Mouse (Mus musculus): ENCODE results near the gene Lce1j.
"Not testable (repeated sequence)": the region's sequence is repeated elsewhere in the genome, so short reads cannot be mapped to it uniquely, and the experiment has no call there.

Gene Lce1j

DNA sequence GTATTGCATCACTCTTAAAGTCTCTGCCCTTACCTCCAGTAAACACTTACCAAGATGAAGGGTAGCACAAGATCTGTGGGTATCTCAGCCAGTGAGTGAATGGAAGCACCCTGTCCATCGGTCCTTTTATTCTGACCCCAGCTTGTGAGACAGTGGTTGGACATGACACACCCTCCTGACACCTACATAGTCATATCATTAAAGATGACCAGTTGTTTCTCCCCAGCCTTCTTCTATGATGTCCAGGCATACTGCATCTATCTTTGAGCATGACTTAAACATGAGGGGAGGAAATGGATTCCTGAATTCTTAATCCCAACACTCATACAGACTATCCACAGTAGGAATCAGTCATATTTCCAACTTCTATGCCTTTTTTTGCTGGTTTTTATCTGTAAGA is at the start of gene Lce1j:
Lce1j (minus strand) TSS at position 101 of the 400 bp plus-strand sequence.
- DNase-seq = no peak

DNA sequence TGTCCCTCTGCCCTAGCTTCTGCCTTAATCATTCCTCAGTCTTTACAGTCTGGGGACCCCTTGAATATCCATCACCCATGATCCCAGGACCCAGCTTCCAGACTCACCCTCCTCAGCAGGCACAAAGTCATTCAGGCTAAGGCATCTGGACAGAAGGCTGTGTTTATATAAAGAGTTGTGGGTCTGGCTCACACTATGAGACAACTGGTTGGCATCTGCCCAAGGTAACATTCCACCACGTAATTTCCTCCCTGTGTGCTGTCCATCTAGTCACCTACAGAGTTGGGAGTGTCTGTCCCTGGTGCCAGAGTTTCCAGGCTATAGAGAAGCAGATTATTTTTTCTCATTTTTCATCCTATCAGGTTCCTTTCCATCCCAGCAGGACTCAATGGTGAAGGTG is 36.8 kb upstream of the Lce1j start, which contains the start of gene Kprp:
Kprp (minus strand) TSS at position 140 of the 400 bp plus-strand sequence.
- no peak for DNase-seq

- no peak for DNase-seq
Measured at GRCm38 (mm10) chr3:92825808-92826207, 35.5 kb upstream of the Lce1j start.

GRCm38 (mm10) chr3:92816036-92816435 is 25.7 kb upstream of the Lce1j start:
- not testable (repeated sequence) for DNase-seq

DNA sequence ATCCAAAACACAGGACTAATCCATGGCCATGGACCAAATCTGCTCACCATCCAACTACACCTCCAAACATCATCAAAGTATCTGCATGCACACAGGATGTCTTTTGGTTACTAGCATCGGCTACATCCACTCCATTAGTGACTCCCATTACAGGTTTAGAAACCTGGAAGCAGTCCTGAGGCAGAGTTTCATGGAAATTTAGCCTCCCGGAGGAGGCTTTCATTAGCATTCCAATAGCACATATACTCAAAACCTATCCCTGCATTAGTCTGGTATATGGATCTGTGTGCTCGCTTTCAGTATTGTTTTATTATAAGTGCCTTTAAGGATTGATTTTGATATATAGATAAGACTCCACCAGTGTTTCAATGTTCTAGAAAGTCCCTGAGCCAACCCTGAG is 25.3 kb upstream of the Lce1j start:
- no peak for DNase-seq

DNA sequence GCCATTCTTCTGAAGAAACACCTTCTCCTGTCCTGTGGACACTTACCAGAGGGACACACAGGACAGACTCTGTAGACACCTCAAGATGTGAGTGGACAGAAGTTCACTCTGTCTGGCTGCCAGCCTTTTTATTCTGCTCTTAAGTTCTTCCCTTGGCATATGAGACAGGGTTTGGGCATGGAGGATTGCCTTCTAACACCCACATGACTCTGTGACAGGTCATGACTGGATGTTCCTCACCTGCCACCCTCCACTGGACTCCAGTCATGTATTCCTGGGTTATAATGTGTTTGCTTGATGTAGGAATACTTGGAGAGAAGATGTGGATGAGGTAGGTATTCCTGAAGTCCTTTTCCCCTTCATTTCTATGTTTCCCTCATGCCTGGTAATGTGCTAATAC is 17.5 kb upstream of the Lce1j start, which contains the start of gene Lce1k:
Lce1k (minus strand) TSS at position 101 of the 400 bp plus-strand sequence.
- DNase-seq = no peak

- DNase-seq = no peak
Measured at GRCm38 (mm10) chr3:92778799-92779198, 11.5 kb downstream of the Lce1j start, which contains the start of gene Lce1i. Gene Lce1i (minus strand): TSS chr3:92778899.

GRCm38 (mm10) chr3:92771573-92771972 is 18.7 kb downstream of the Lce1j start:
- DNase-seq = no peak

DNA sequence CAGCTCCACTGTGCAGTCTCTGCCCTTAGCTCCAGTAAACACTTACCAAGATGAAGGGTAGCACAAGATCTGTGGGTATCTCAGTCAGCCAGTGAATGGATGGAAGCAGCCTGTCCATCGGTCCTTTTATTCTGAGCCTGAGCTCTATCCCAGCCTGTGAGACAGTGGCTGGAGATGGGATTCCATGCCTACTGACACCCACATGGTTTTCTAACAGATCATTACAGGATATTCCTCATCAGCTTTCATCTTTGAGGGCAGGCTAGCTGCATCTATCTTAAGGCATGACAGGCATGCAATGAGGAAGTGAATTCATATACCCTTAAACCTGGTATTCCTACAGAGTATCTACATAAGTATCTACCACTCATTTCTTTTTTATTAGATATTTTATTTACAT is 25.3 kb downstream of the Lce1j start, which contains the start of gene Lce1h:
Lce1h (minus strand) TSS at position 101 of the 400 bp plus-strand sequence.
- no peak for DNase-seq

DNA sequence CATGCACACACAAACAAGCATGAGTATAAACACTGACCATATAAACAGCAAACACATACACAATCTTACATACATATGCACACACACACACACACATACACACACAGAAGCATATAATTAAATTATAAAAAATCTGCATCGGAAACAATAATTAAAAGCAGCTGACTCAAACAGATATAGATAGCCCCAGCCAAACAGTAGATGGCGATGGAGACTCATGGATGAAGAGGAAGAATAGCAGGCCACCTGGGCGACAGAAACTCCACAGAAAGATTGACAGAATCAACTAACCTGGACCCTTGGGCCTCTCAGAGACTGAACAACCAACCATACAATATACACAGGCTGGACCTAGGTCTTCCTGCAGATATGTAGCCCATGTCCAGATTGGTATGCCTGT is 37.1 kb downstream of the Lce1j start:
- DNase-seq = no peak

DNA sequence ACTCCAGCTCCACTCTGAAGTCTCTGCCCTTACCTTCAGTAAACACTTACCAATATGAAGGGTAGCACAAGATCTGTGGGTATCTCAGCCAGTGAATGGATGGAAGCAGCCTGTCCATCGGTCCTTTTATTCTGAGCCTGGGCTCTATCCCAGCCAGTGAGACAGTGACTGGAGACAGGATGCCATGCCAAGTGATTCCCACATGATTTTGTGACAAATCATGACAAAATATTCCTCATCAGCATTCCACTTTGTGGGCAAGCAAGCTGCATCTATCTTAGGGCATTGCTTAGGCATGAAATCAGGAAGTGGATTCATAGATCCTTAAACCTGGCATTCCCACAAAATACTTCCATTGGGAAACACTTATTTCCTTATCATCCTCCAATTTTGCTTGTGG is 38.1 kb downstream of the Lce1j start, which contains the start of gene Lce1g:
Lce1g (minus strand) TSS at position 101 of the 400 bp plus-strand sequence.
- DNase-seq = no peak

DNA sequence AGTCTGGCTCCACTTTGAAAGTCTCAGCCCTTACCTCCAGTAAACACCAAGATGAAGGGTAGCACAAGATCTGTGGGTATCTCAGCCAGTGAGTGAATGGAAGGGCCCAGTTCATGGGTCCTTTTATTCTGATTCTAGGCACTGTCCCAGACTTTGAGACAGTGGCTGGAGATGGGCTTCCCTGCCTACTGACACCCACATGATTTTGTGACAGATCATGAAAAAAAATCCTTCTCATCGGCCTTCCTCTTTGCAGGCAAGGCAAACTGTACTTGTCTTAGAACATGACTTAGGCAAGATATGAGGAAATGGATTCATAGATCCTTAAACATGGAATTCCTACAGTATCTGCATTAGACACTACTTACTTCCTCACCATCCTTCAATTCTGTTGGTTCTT is 51.3 kb downstream of the Lce1j start, which contains the start of gene Gm38119:
Gm38119 (minus strand) TSS at position 101 of the 400 bp plus-strand sequence.
- no peak for DNase-seq

Measured in lung, postnatal 4 days (tissue).